1 mouse cellular context compared by ENCODE assay signal in genomic region chr17:56537912-56538311, GRCm38 (mm10).
TF ChIP-seq lines count a peak whose summit lies in the region.

No protein-coding gene starts in this region.

TF ChIP-seq in CH12.LX, 34 proteins besides CTCF, POLR2A, EP300 and RAD21:
- TF ChIP-seq JUND (conservative IDR thresholded peaks at IDR 0.05; ENCODE audit: low read depth, low read length) (no peak), SMC3 (IDR thresholded peaks at IDR 0.05; ENCODE audit: low read depth, low read length) (0 out of 2 replicates have a peak, but pooled peaks have one; percentile 14), NELFE (IDR thresholded peaks at IDR 0.05; ENCODE audit: low read depth, low read length) (no peak)
